Mouse (Mus musculus) kidney, postnatal 0 days (tissue): ENCODE results near the gene Gm10570. TPM values are rescaled to one million over a fixed set of nuclear protein-coding genes. Genes with fewer than 3 reads are reported as not detected.

Experiments
- ATAC-seq: fragments of 200-750 bp; cut with Nextera tagmentation; replicated peaks from 2 replicates; pipeline ENCODE4 v1.8.0; 2017; ENCODE audit warnings: low read depth, moderate number of reproducible peaks, moderate TSS enrichment, moderate library complexity; ENCODE audit not compliant: low FRiP score
- DNase-seq: peaks from one replicate; pipeline ENCODE4 v3.0.0-alpha.2; 2016; ENCODE audit warnings: low spot score
- H3K27ac ChIP-seq: fragments of 300-500 bp; sonication (generic); 2 replicates; pipeline ENCODE4 v1.5.1; 2014; ENCODE audit warnings: mild to moderate bottlenecking
- H3K27me3 ChIP-seq: fragments of 300-500 bp; sonication (generic); 2 replicates; pipeline ENCODE4 v1.6.1; 2014; ENCODE audit warnings: low read length, mixed read lengths; ENCODE audit not compliant: insufficient read depth
- H3K36me3 ChIP-seq: fragments of 300-500 bp; sonication (generic); 2 replicates; pipeline ENCODE4 v1.6.1; 2014; ENCODE audit warnings: low read length, mixed read lengths; ENCODE audit not compliant: insufficient read depth
- H3K4me1 ChIP-seq: fragments of 300-500 bp; sonication (generic); replicated peaks from 2 replicates; pipeline ENCODE4 v1.6.1; 2014; ENCODE audit warnings: antibody characterized with exemption, low read length, mixed read lengths; ENCODE audit not compliant: insufficient read depth
- H3K4me2 ChIP-seq: fragments of 300-500 bp; sonication (generic); 2 replicates; pipeline ENCODE4 v1.6.1; 2014; ENCODE audit warnings: mild to moderate bottlenecking, low read length, moderate library complexity, mixed read lengths
- H3K4me3 ChIP-seq: fragments of 300-500 bp; sonication (generic); replicated peaks from 2 replicates; pipeline ENCODE4 v1.5.1; 2014; ENCODE audit warnings: low read depth, low read length
- H3K9ac ChIP-seq: fragments of 300-500 bp; sonication (generic); 2 replicates; pipeline ENCODE4 v1.6.1; 2014; ENCODE audit warnings: low read depth, low read length
- H3K9me3 ChIP-seq: fragments of 300-500 bp; sonication (generic); replicated peaks from 2 replicates; pipeline ENCODE4 v1.6.1; 2016; ENCODE audit warnings: low read length, inconsistent platforms, mixed read lengths
- CTCF ChIP-seq: IDR thresholded peaks from 2 replicates; pipeline ENCODE4 v1.5.1; 2016; ENCODE audit warnings: antibody characterized with exemption, low read depth, mild to moderate bottlenecking, moderate library complexity
- WGBS: fragments of 180-500 bp; shearing (Covaris S2); extraction: QIAGEN DNeasy Blood & Tissue Kit; methylation state at CpG from one replicate; pipeline ENCODE4 v1.1.7; 2014; 5-methylcytosine and 5-hydroxymethylcytosine counted together
- polyA plus RNA-seq: library from polyadenylated mRNA; unstranded; fragments of >200 nt; fragmentation: Nextera tagmentation; extraction: Ambion mirVana; gene quantifications from 2 replicates; pipeline ENCODE4 v1.2.1, GENCODE M21; 2015

Gm10570 gene
- polyA plus RNA-seq, 1 experiment from 2014 or later, result 1.2 TPM

- no peaks in the 10 kb centered on the region for H3K27me3 ChIP-seq
- H3K27ac ChIP-seq, result no peak overlapping the region
- H3K4me2 ChIP-seq, result no peak overlapping the region
- no peaks in the 10 kb centered on the region for H3K36me3 ChIP-seq
- no peaks in the 10 kb centered on the region for H3K9me3 ChIP-seq
- no peak overlapping the region for H3K9ac ChIP-seq
- 79% methylated on average over 3 of the region's 3 CpGs for WGBS
- H3K4me3 ChIP-seq, result no peak overlapping the region
- no peak for TF ChIP-seq CTCF
- H3K4me1 ChIP-seq, result no peaks in the 10 kb centered on the region
- DNase-seq, result no peak
- ATAC-seq, result no peak
These were observed 18.6 kb downstream of the Gm10570 start for GRCm38 (mm10) chr4:130289824-130290223.

GRCm38 (mm10) chr4:130286531-130286930, 21.9 kb downstream of the Gm10570 start:
- WGBS, result 48% methylated on average over 3 of the region's 3 CpGs
- no peaks in the 10 kb centered on the region for H3K36me3 ChIP-seq
- DNase-seq, result no peak
- no peak for ATAC-seq
- H3K9ac ChIP-seq, result no peak overlapping the region
- H3K4me3 ChIP-seq, result no peak overlapping the region
- no peaks in the 10 kb centered on the region for H3K4me1 ChIP-seq
- no peaks in the 10 kb centered on the region for H3K27me3 ChIP-seq
- H3K27ac ChIP-seq, result no peak overlapping the region
- TF ChIP-seq CTCF, result no peak
- no peak overlapping the region for H3K4me2 ChIP-seq
- H3K9me3 ChIP-seq, result no peaks in the 10 kb centered on the region

GRCm38 (mm10) chr4:130283826-130284225, 24.6 kb downstream of the Gm10570 start:
- Histone ChIP-seq H3K27ac (no peak overlapping the region), H3K9me3 (no peaks in the 10 kb centered on the region), H3K36me3 (no peaks in the 10 kb centered on the region), H3K27me3 (no peaks in the 10 kb centered on the region), H3K4me1 (no peaks in the 10 kb centered on the region), H3K4me3 (no peak overlapping the region), H3K9ac (no peak overlapping the region), H3K4me2 (no peak overlapping the region)
- WGBS, result 70% methylated on average over 9 of the region's 9 CpGs
- DNase-seq, result no peak
- ATAC-seq, result no peak
- TF ChIP-seq CTCF, result no peak

- no peaks in the 10 kb centered on the region for H3K36me3 ChIP-seq
- 72% methylated on average over 5 of the region's 5 CpGs for WGBS
- no peaks in the 10 kb centered on the region for H3K4me1 ChIP-seq
- no peak for TF ChIP-seq CTCF
- H3K9ac ChIP-seq, result no peak overlapping the region
- H3K9me3 ChIP-seq, result no peaks in the 10 kb centered on the region
- ATAC-seq, result no peak
- H3K4me3 ChIP-seq, result no peak overlapping the region
- peaks cover 4% of the 10 kb centered on the region; the same call in 1 of the 2 replicates for H3K27me3 ChIP-seq
- no peak overlapping the region for H3K4me2 ChIP-seq
- DNase-seq, result no peak
- H3K27ac ChIP-seq, result no peak overlapping the region
These were observed 25.6 kb downstream of the Gm10570 start for GRCm38 (mm10) chr4:130282856-130283255.

DNA sequence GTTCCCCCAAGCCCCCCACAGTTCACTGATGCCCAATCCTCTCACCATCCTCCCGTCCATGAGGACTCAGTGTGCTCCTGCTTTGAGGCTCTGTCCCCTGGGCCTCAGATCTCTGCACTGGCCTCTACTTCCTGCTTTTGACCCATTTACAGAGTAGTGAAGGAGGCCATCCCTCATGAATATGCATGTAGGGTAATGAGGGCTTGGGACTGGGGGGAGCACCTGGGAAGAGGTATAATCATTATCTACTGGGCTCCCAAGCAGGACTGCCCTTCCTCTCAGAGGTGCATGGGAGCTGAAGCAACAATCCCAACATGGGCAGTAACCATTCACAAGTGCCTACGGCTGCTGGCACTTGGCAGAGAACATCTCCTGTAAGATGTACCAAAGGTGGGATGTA, 29.4 kb downstream of the Gm10570 start, which contains the start of gene Serinc2:
Gene Serinc2 (minus strand): TSS at position 101 of the 400 bp plus-strand sequence.
- no peak within 1 kb of the TSS for H3K27ac ChIP-seq
- H3K36me3 ChIP-seq, result no peaks in the 10 kb centered on the region
- no peak within 1 kb of the TSS for H3K4me2 ChIP-seq
- peaks cover 14% of the 10 kb centered on the region; the same call in 1 of the 2 replicates for H3K27me3 ChIP-seq
- H3K9ac ChIP-seq, result no peak within 1 kb of the TSS
- ATAC-seq (no peak), DNase-seq (no peak)
- no peaks in the 10 kb centered on the region for H3K9me3 ChIP-seq
- TF ChIP-seq CTCF, result no peak
- peaks cover 11% of the 10 kb centered on the region for H3K4me1 ChIP-seq
- no peak within 1 kb of the TSS for H3K4me3 ChIP-seq
- WGBS, result 63% methylated on average over 2 of the region's 2 CpGs

DNA sequence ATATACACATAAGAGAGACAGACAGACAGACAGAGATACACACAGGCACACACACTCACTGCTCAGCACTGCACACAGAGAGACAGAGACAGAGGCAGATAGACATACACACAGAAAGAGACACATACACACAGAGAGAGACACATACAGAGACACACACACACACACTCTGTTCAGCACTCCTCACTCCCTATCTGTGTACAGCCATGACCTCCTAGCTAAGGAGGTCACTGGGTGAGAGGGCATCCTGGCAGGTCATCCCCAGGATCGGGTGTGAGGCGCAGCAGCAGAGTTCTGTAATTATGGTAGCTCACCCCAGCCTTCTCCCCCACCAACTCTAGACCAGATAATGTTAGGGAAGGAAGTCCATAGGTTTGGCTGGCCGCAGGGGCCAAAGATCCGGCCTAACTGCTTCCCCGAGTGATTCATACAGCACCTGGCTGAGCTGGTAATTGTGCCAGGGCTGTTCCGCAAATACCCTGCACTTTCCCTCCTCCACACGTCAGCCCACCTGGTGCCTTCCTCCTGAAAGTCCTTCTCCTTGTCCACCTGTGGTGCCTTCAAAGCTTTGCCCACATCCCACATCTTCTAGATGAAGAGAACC, 31.8 kb downstream of the Gm10570 start:
- Histone ChIP-seq H3K4me1 (peaks cover 11% of the 10 kb centered on the region), H3K27me3 (peaks cover 20% of the 10 kb centered on the region; the same call in 1 of the 2 replicates), H3K27ac (no peak overlapping the region), H3K4me2 (no peak overlapping the region), H3K36me3 (no peaks in the 10 kb centered on the region), H3K9me3 (no peaks in the 10 kb centered on the region), H3K9ac (no peak overlapping the region), H3K4me3 (no peak overlapping the region)
- ATAC-seq (no peak), DNase-seq (no peak)
- no peak for TF ChIP-seq CTCF
- 63% methylated on average over 7 of the region's 7 CpGs for WGBS

- WGBS, result 52% methylated on average over 5 of the region's 5 CpGs
- no peak for TF ChIP-seq CTCF
- no peak overlapping the region; the same call in 1 of the 2 replicates for H3K4me3 ChIP-seq
These were observed 32.7 kb downstream of the Gm10570 start for GRCm38 (mm10) chr4:130275823-130276105.

More at GRCm38 (mm10) chr4:130275823-130276105, 32.7 kb downstream of the Gm10570 start:
- H3K4me2 ChIP-seq, result peak overlapping the region; percentile 97; the same call in 1 of the 2 replicates
- H3K36me3 ChIP-seq, result no peaks in the 10 kb centered on the region
- H3K9me3 ChIP-seq, result no peaks in the 10 kb centered on the region
- no peak overlapping the region for H3K9ac ChIP-seq
- DNase-seq (no peak), ATAC-seq (no peak)
- no peak overlapping the region for H3K27ac ChIP-seq
- peaks cover 11% of the 10 kb centered on the region for H3K4me1 ChIP-seq
- H3K27me3 ChIP-seq, result peaks cover 20% of the 10 kb centered on the region; the same call in 1 of the 2 replicates
